Mouse (Mus musculus): ENCODE measurements around the gene Psmd13. TPM values are rescaled to one million over a fixed set of nuclear protein-coding genes. Genes with fewer than 3 reads are reported as not detected.
"Not testable (repeated sequence)": the region's sequence is repeated elsewhere in the genome, so short reads cannot be mapped to it uniquely, and the experiment has no call there.

Psmd13 gene
- polyA plus RNA-seq, 3 experiments from 2014 or later = 98.5 to 206 (median 105) TPM

DNA sequence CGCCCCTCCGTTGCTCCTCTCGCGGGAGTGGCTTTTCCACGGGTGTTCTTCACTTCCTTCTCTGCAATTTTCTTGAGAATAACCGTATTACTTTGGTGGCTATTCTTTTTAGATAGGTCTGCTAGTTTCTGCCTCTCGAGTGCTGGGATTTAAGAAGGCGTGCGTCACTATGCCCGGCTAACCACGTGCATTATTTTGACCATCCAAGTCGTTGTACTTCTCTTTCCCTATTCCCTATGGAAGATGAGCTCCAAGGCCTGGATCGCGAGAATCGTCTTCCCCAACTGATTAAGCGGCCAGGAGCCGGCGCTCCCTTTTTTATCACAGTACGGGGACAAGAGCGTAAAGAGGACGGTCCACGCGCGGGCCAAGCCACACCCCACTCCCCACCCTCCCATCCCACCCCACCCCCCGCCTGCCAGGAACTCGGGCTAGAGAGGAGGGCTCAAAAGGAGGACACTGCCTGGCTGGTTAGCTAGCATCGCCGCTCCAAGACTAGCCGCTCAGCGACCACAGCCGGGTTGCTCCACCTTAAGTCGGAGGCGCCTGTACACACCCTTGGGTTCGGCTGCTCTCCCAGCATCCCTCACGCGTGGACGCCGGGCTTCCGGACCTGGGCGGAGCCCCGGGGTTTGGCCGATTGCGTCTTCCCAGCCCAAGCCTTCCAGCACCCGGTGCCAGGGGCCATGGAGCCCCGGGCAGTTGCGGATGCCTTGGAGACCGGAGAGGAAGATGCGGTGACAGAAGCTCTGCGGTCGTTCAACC is 24.8 kb upstream of the Psmd13 start, which contains the start of gene Ric8a:
TSS of gene Ric8a (plus strand) at position 173 of the 765 bp plus-strand sequence.
- ATAC-seq = peak; percentile 65

GRCm38 (mm10) chr7:140857550-140858505 is 23.9 kb upstream of the Psmd13 start, which contains the start of gene Bet1l:
TSS of gene Bet1l (minus strand) at chr7:140857577.
- ATAC-seq = peak; percentile 26

DNA sequence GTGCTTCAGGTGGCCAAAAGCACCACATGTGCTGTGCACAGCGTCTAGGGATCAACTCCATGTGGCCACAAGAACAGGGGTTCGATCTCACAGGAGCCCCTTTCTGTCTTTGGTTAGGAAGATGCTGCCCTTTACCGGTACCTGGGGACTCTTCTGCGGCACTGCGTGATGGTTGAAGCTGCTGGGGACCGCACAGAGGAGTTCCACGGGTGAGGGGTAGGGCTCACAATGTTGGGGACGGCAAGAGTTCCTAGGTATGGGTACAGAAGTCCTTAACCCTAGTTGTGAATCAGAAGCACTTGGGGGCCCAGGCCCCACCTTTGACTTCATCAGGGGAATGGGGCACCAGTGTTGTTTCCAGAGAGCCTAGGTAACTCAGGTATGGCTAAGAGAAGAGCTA is 23.0 kb upstream of the Psmd13 start:
- ATAC-seq = no peak

DNA sequence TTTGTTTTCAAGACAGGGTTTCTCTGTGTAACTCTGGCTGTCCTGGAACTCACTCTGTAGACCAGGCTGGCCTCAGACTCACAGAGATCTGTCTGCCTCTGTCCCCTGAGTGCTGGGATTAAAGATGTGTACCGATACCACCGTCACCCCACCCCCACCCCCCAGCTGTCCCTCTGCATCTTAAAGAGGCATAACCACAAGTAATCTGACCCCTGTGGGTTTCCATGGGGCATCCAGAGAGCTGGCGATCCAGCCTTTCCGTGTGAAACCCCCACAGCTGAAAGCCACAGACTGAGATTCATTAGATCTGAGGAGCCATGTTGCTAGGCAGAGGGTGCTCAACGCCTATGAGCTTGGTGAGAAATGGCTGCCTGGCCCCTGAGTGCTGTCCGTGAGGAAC is 21.8 kb upstream of the Psmd13 start:
- no peak for ATAC-seq

- no peak for ATAC-seq
Measured at GRCm38 (mm10) chr7:140860728-140861127, 21.0 kb upstream of the Psmd13 start.

- ATAC-seq = no peak
Measured at GRCm38 (mm10) chr7:140864761-140865160, 17.0 kb upstream of the Psmd13 start.

GRCm38 (mm10) chr7:140874224-140874623 is 7.5 kb upstream of the Psmd13 start:
- ATAC-seq = no peak

DNA sequence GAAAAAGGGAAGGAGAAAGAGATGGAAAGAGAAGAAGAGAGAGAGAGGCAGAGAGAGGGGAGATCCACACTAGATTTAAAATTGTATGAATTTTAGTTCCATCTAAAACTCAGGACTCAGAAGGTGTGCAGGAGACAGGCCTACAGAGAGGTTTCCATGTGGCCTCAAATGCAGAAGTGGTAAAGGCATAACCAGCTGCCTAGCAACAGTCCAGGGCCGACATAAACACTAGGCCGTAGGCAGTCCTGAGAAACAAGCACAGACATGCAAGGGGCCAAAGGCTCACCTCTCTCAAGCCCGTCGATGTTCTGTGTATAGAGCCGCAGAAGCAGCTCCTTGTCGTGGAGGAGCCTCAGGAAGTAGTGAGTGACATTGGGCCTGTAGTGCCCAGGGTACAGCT is 4.4 kb upstream of the Psmd13 start:
- ATAC-seq = no peak

GRCm38 (mm10) chr7:140879355-140879754 is 2.4 kb upstream of the Psmd13 start:
- ATAC-seq = no peak

GRCm38 (mm10) chr7:140880419-140880818 is 1.3 kb upstream of the Psmd13 start:
- ATAC-seq = no peak

DNA sequence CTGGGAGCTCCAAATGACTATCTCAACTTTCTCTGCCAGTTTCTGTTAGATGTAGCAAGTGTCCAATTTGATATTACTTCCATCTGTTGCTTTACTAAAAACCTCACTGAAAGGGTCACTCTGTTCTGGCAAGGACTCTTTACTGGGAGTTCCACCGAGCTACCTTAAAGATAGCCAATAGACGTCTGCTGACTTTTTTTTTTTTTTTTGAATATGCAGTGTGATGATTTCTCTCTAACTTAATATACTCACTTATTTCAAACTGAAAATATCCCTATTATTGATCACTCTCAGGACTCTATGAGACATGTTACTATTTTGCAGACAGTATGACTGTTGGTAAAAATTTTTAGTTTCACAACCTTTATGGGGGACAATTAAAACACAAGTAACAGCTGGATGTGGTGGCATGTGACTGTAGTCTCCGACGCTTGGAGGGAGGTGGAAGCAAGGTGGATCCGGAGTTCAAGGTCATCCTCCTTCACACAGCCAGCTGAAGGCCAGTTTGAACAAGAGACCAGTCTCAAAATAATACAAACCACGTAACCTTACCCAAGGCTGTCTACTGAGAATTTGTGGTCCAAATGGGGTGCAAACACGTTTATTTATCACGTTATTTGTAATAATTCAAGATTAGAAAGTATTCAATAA is 778 bp upstream of the Psmd13 start:
- no peak for ATAC-seq

- no peak for ATAC-seq
Measured at GRCm38 (mm10) chr7:140882469-140882803, 668 bp downstream of the Psmd13 start.

DNA sequence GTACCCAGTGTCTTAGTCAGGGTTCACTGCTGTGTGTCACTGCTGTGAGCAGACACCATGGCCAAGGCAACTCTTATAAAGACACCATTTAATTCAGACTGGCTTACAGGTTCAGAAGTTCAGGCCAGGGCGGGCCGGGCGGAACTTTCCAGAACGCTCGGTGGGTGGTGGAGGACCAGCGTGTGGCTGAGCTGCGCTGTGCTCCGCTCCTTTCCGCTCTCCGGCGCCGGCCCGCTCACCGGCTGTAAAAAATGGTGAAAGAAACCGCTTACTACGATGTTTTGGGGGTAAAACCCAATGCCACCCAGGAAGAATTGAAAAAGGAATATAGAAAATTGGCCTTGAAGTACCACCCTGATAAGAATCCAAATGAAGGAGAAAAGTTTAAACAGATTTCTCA is 8.9 kb downstream of the Psmd13 start:
- not testable (repeated sequence) for ATAC-seq

DNA sequence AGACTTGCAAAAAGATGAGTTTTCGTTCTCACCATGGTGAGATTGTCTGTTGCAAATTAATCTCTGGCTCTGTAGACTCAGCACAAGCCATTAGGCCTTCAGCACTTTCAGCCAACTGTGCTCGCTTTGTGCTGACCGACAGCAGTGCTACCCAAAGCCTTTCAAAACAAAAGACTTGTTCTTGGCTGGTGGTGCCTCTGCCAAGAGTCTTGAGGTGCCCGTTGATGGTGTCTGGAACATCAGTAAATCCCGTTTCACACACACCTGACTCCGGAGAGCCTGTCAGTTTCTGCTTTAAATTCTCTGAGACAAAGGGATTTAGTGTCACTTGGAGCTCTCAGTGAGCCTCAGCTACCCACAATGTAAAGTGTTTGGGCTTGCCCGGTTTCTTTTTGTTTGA is 12.3 kb downstream of the Psmd13 start:
- no peak for ATAC-seq

- no peak for ATAC-seq
Measured at GRCm38 (mm10) chr7:140894611-140895010, 12.8 kb downstream of the Psmd13 start.

GRCm38 (mm10) chr7:140897863-140898262 is 16.1 kb downstream of the Psmd13 start:
- ATAC-seq = no peak

GRCm38 (mm10) chr7:140899121-140899520 is 17.4 kb downstream of the Psmd13 start:
- ATAC-seq = no peak

- ATAC-seq = no peak
Measured at GRCm38 (mm10) chr7:140900220-140900619, 18.5 kb downstream of the Psmd13 start, which contains the start of gene Cox8b. TSS of gene Cox8b (minus strand) at chr7:140900446.

GRCm38 (mm10) chr7:140902036-140902875 is 20.5 kb downstream of the Psmd13 start:
- no peak for ATAC-seq

GRCm38 (mm10) chr7:140903212-140903611 is 21.4 kb downstream of the Psmd13 start:
- ATAC-seq = no peak

DNA sequence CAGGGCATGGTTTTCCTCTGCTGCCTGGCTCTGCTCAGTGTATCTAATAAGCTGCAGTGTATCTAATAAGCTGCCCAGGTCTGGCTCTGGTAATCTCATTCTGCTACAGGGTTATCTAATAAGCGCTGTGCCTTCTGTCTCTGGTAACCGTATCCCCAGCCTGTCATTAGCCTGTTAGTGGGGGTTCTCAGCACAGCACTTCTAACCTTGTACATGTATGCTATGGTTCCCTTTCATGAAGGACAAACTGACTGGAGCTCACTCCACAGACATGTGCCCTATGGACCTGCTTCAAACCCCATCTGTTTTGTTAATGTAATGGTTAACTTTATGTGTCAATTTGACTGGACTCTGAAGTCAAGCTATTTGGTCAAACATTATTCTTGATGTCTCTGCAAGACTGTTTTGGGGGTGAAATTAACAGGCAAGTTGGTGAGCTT is 23.9 kb downstream of the Psmd13 start:
- no peak for ATAC-seq

- ATAC-seq = no peak
Measured at GRCm38 (mm10) chr7:140907131-140907530, 25.4 kb downstream of the Psmd13 start.
